Mouse (Mus musculus) lung, postnatal 0 days (tissue): Measurements from ENCODE around the gene Otp.

Experiments
- CTCF ChIP-seq: IDR thresholded peaks from 2 replicates; pipeline ENCODE4 v1.5.1; 2016; ENCODE audit warnings: antibody characterized with exemption, mild to moderate bottlenecking
- EP300 ChIP-seq: IDR thresholded peaks from 2 replicates; pipeline ENCODE4 v1.6.1; 2016; ENCODE audit warnings: antibody characterized with exemption, mild to moderate bottlenecking, control low read depth

GRCm38 (mm10) chr13:94875396-94875880 is at the start of gene Otp:
- no peak for TF ChIP-seq CTCF
- no peak for TF ChIP-seq EP300
